Mouse (Mus musculus) B cell, adult 62 days (primary cell): ENCODE results near the gene Gm10229. TPM values are rescaled to one million over a fixed set of nuclear protein-coding genes. Genes with fewer than 3 reads are reported as not detected.

ENCODE experiments used
- total RNA-seq: library from RNA; stranded (reverse); gene quantifications from 4 replicates; pipeline ENCODE4 v1.2.4, GENCODE M21; 2023

The Gm10229 gene
- total RNA-seq = not detected in 4 replicates

GRCm38 (mm10) chr16:89014984-89015383 is at the start of gene Gm10229:
Gm10229 (plus strand) TSS chr16:89015284.

GRCm38 (mm10) chr16:89010659-89011058 is 4.4 kb upstream of the Gm10229 start, which contains the start of gene Krtap22-2:
Krtap22-2 (minus strand) TSS chr16:89010759.

GRCm38 (mm10) chr16:89031399-89031798 is 16.3 kb downstream of the Gm10229 start, which contains the start of gene Krtap6-1:
Krtap6-1 (plus strand) TSS chr16:89031699.

GRCm38 (mm10) chr16:89041372-89041771 is 26.3 kb downstream of the Gm10229 start, which contains the start of gene Gm10228:
Gm10228 (minus strand) TSS chr16:89041472.

GRCm38 (mm10) chr16:89047783-89048182 is 32.7 kb downstream of the Gm10229 start, which contains the start of gene Krtap6-5:
Krtap6-5 (minus strand) TSS chr16:89047883.

GRCm38 (mm10) chr16:89063902-89064301 is 48.8 kb downstream of the Gm10229 start, which contains the start of gene 1110025L11Rik:
1110025L11Rik (minus strand) TSS chr16:89064002.

Other genes starting within 250 kb of the Gm10229 start
- not detected in 4 replicates for gene 2310057N15Rik, start 241.1 kb upstream of the Gm10229 start, total RNA-seq
- gene Gm5965, start 237.4 kb upstream of the Gm10229 start, total RNA-seq = not detected in 4 replicates
- gene Gm20741, start 203.1 kb upstream of the Gm10229 start, total RNA-seq = not detected in 4 replicates
- not detected in 4 replicates for gene Krtap15, start 195.1 kb upstream of the Gm10229 start, total RNA-seq
- not detected in 4 replicates for gene Krtap14, start 189.1 kb upstream of the Gm10229 start, total RNA-seq
- not detected in 4 replicates for gene Krtap19-1, start 145.9 kb upstream of the Gm10229 start, total RNA-seq
- gene Krtap19-2, start 141.0 kb upstream of the Gm10229 start, total RNA-seq = not detected in 4 replicates
- not detected in 4 replicates for gene Krtap19-3, start 137.2 kb upstream of the Gm10229 start, total RNA-seq
- not detected in 4 replicates for gene Krtap19-4, start 130.2 kb upstream of the Gm10229 start, total RNA-seq
- gene Krtap19-5, start 118.8 kb upstream of the Gm10229 start, total RNA-seq = not detected in 4 replicates
- not detected in 4 replicates for gene Krtap19-9b, start 83.0 kb upstream of the Gm10229 start, total RNA-seq
- not detected in 4 replicates for gene Krtap16-3, start 52.4 kb upstream of the Gm10229 start, total RNA-seq
- gene Krtap22-2, start 4.5 kb upstream of the Gm10229 start, total RNA-seq = not detected in 4 replicates
- gene Krtap6-1, start 16.4 kb downstream of the Gm10229 start, total RNA-seq = not detected in 4 replicates
- not detected in 4 replicates for gene Gm10228, start 26.2 kb downstream of the Gm10229 start, total RNA-seq
- not detected in 4 replicates for gene Krtap6-5, start 32.6 kb downstream of the Gm10229 start, total RNA-seq
- gene 1110025L11Rik, start 48.7 kb downstream of the Gm10229 start, total RNA-seq = not detected in 4 replicates
- gene Krtap6-3, start 68.7 kb downstream of the Gm10229 start, total RNA-seq = not detected in 4 replicates
- not detected in 4 replicates for gene Gm6358, start 125.6 kb downstream of the Gm10229 start, total RNA-seq
- gene Gm10061, start 135.8 kb downstream of the Gm10229 start, total RNA-seq = not detected in 4 replicates
- not detected in 4 replicates for gene Gm9789, start 142.7 kb downstream of the Gm10229 start, total RNA-seq
- gene Gm7735, start 154.2 kb downstream of the Gm10229 start, total RNA-seq = not detected in 4 replicates
- gene 1110057P08Rik, start 159.5 kb downstream of the Gm10229 start, total RNA-seq = not detected in 4 replicates
- gene Krtap20-2, start 190.6 kb downstream of the Gm10229 start, total RNA-seq = not detected in 4 replicates